Mouse (Mus musculus) monocyte, adult 5-6 weeks (primary cell): ENCODE data around the gene Gm29644. TPM values are rescaled to one million over a fixed set of nuclear protein-coding genes. Genes with fewer than 3 reads are reported as not detected.
"Not testable (repeated sequence)": the region's sequence is repeated elsewhere in the genome, so short reads cannot be mapped to it uniquely, and the experiment has no call there.

Experiments
- ATAC-seq: fragments of 153-309, 156-312 bp; replicated peaks from 2 replicates; pipeline ENCODE4 v1.8.0; 2017; ENCODE audit warnings: mild to moderate bottlenecking; ENCODE audit not compliant: low TSS enrichment, insufficient number of reproducible peaks, severe bottlenecking, poor library complexity, low FRiP score
- total RNA-seq: library from RNA; stranded (forward); fragments of 200-1000, 200-491, 200-594 nt; gene quantifications from 3 replicates; pipeline ENCODE4 v1.2.3, GENCODE M21; 2017

Gene Gm29644
- not detected in 3 replicates for total RNA-seq

- ATAC-seq, result not testable (repeated sequence)
Measured at GRCm38 (mm10) chrY:70303187-70303586, at the start of gene Gm29644, which contains the start of gene Gm29423. TSS of gene Gm29644 (minus strand) at chrY:70303343. TSS of gene Gm29423 (minus strand) at chrY:70303287.

GRCm38 (mm10) chrY:70273542-70273941 is 29.6 kb downstream of the Gm29644 start, which contains the start of gene Gm21118:
TSS of gene Gm21118 (minus strand) at chrY:70273642.
- not testable (repeated sequence) for ATAC-seq

Other genes starting within 250 kb of the Gm29644 start
- not detected in 3 replicates for gene Gm21118, start 29.7 kb downstream of the Gm29644 start, total RNA-seq
- not detected in 3 replicates for gene Gm29423, start 56 bp downstream of the Gm29644 start, total RNA-seq
- not detected in 3 replicates for gene Gm20888, start 138.5 kb upstream of the Gm29644 start, total RNA-seq